In the genomic region with DNA sequence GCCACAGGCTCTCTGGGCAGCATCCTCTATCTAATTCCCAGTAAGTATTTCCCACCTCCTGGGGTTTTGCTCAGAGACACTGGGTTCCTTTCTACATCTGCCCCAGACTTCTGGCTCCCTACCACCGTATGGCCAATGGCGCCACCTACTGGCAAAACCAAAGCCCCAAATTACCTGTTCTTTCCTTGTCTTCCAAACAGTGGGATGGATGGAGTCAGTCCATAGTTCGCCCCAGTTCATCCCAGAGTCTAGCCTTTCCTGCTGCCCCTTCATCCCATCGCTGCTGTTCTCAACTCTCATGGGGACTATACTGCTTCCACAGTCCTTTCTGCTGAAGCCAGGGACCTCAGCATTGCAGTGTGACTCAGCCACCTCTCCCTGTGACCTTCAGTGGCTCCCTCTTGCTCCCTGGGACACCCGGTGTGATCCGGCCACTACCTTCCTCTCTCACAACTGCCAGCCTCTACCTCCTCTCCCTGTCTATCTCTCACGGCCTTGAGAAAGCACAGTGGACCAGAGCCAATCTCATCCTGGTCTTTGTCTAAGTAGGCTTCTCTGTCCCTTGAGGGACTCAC, we compare ENCODE assay signal across 8 mouse cellular contexts. TPM values are rescaled to one million over a fixed set of nuclear protein-coding genes. Genes with fewer than 3 reads are reported as not detected.
DNase-seq lines count a peak whose midpoint lies in the region; ATAC-seq and TF ChIP-seq lines count a peak whose summit lies in the region.

No protein-coding gene starts in this region.

- TF ChIP-seq EP300 in stomach, postnatal 0 days (optimal IDR thresholded peaks at IDR 0.05) = no peak

- no peak overlapping the region for H3K4me2 ChIP-seq in forebrain, postnatal 0 days (ENCODE audit: low read depth)
- H3K4me2 ChIP-seq in forebrain, embryonic 15.5 days (replicated peaks) = no peak overlapping the region
- no peak overlapping the region for H3K4me2 ChIP-seq in stomach, postnatal 0 days (replicated peaks; ENCODE audit: low read depth)

- no peaks in the 10 kb centered on the region for H3K36me3 ChIP-seq in forebrain, postnatal 0 days (ENCODE audit: insufficient read depth)
- H3K36me3 ChIP-seq in forebrain, embryonic 15.5 days = no peaks in the 10 kb centered on the region
- no peaks in the 10 kb centered on the region for H3K36me3 ChIP-seq in stomach, postnatal 0 days (ENCODE audit: control insufficient read depth, insufficient read depth, low read length)

- TF ChIP-seq POLR2A in lung, adult 2 months (IDR thresholded peaks at IDR 0.05; ENCODE audit: borderline replicate concordance, extremely low read depth, low read depth, low read length) = no peak

- WGBS in forebrain, postnatal 0 days = 34% methylated on average over 7 of the region's 7 CpGs
- 35% methylated on average over 7 of the region's 7 CpGs for WGBS in forebrain, embryonic 15.5 days
- WGBS in lung, adult 2 months = 32% methylated on average over 7 of the region's 7 CpGs
- 38% methylated on average over 7 of the region's 7 CpGs for WGBS in stomach, postnatal 0 days

- peaks cover 15% of the 10 kb centered on the region for H3K4me1 ChIP-seq in forebrain, postnatal 0 days (ENCODE audit: insufficient read depth)
- H3K4me1 ChIP-seq in forebrain, embryonic 15.5 days = peaks cover 20% of the 10 kb centered on the region
- H3K4me1 ChIP-seq in lung, adult 2 months (ENCODE audit: control insufficient read depth, insufficient read depth, low read length) = no peaks in the 10 kb centered on the region
- no peaks in the 10 kb centered on the region for H3K4me1 ChIP-seq in stomach, postnatal 0 days (replicated peaks; ENCODE audit: control insufficient read depth, insufficient read depth)

- H3K27me3 ChIP-seq in forebrain, postnatal 0 days (ENCODE audit: insufficient read depth, low read length) = no peaks in the 10 kb centered on the region
- H3K27me3 ChIP-seq in forebrain, embryonic 15.5 days = no peaks in the 10 kb centered on the region
- no peaks in the 10 kb centered on the region for H3K27me3 ChIP-seq in stomach, postnatal 0 days (ENCODE audit: control insufficient read depth, insufficient read depth, low read length)

- no peak overlapping the region for H3K27ac ChIP-seq in forebrain, postnatal 0 days (ENCODE audit: low read depth, low read length)
- H3K27ac ChIP-seq in forebrain, embryonic 15.5 days (replicated peaks) = no peak overlapping the region
- H3K27ac ChIP-seq in stomach, postnatal 0 days (replicated peaks) = no peak overlapping the region

- H3K4me3 ChIP-seq in forebrain, postnatal 0 days (ENCODE audit: low read depth, low read length) = no peak overlapping the region
- H3K4me3 ChIP-seq in forebrain, embryonic 15.5 days = no peak overlapping the region
- H3K4me3 ChIP-seq in lung, adult 2 months (replicated peaks; ENCODE audit: extremely low read depth, low read depth, low read length) = no peak overlapping the region
- no peak overlapping the region for H3K4me3 ChIP-seq in stomach, postnatal 0 days (ENCODE audit: low read depth, low read length)

- H3K9ac ChIP-seq in forebrain, postnatal 0 days = no peak overlapping the region
- no peak overlapping the region for H3K9ac ChIP-seq in forebrain, embryonic 15.5 days (replicated peaks)
- no peak overlapping the region for H3K9ac ChIP-seq in stomach, postnatal 0 days (ENCODE audit: low read length)

- DNase-seq in forebrain, postnatal 0 days = peak; percentile 65
- DNase-seq in urinary bladder, adult 18-20 months (ENCODE audit: low spot score in 2 of 2) = peak; percentile 53 to 61
- no peak for DNase-seq in urinary bladder, postnatal 10 days (ENCODE audit: low spot score)
- DNase-seq in cerebellum, postnatal 4 days (ENCODE audit: low spot score in 2 of 2) = peak; percentile 57 to 81
- peak; percentile 35 for DNase-seq in hindlimb bud, embryonic 11.5 days (ENCODE audit: extremely low spot score, low read depth, low spot score)
- peak; percentile 73 for DNase-seq in lung, adult 2 months
- peak; percentile 79 for DNase-seq in stomach, postnatal 0 days (ENCODE audit: low spot score)

- TF ChIP-seq CTCF in forebrain, postnatal 0 days (IDR thresholded peaks at IDR 0.05; ENCODE audit: low read depth) = peak; percentile 74
- TF ChIP-seq CTCF in lung, adult 2 months (IDR thresholded peaks at IDR 0.05; ENCODE audit: insufficient read depth, low read length) = peak; percentile 81
- TF ChIP-seq CTCF in stomach, postnatal 0 days (IDR thresholded peaks at IDR 0.05; ENCODE audit: low read depth) = peak; percentile 84

- no peak for ATAC-seq in forebrain, postnatal 0 days
- no peak for ATAC-seq in forebrain, embryonic 15.5 days (replicated peaks)
- ATAC-seq in stomach, postnatal 0 days (ENCODE audit: low FRiP score, low TSS enrichment) = no peak

- no peaks in the 10 kb centered on the region for H3K9me3 ChIP-seq in forebrain, postnatal 0 days (ENCODE audit: low read length)
- no peaks in the 10 kb centered on the region for H3K9me3 ChIP-seq in forebrain, embryonic 15.5 days
- H3K9me3 ChIP-seq in stomach, postnatal 0 days (ENCODE audit: control insufficient read depth, low read length) = no peaks in the 10 kb centered on the region

RNA-seq across cellular contexts. Expression of a gene that starts 16.6 kb away (rescaled TPM):
- total RNA-seq in forebrain, postnatal 0 days (2014; rRNA removed) = 43.3 and 53.2 TPM in 2 replicates
- 24.7 and 31.6 TPM in 2 replicates for polyA plus RNA-seq in forebrain, postnatal 0 days (2015; fragmentation: Nextera tagmentation; extraction: Ambion mirVana)
- 41.0 and 48.8 TPM in 2 replicates for polyA plus RNA-seq in forebrain, embryonic 15.5 days (2015; fragmentation: Nextera tagmentation; extraction: Ambion mirVana)
- polyA plus RNA-seq in lung, adult 2 months (2012; rRNA removed) = 48.8 and 51.9 TPM in 2 replicates
- 4.9 and 5.4 TPM in 2 replicates for polyA plus RNA-seq in stomach, postnatal 0 days (2015; fragmentation: Nextera tagmentation; extraction: Ambion mirVana)
